Mouse (Mus musculus) small intestine, adult 2 months (tissue): ENCODE results near the gene Icam4.

Experiments
- CTCF ChIP-seq: fragments of 200-500 bp; IDR thresholded peaks from 2 replicates; pipeline ENCODE4 v1.5.1; 2012; ENCODE audit warnings: low read depth, mild to moderate bottlenecking, control low read depth, inconsistent platforms, low read length, moderate library complexity, mixed read lengths; ENCODE audit not compliant: insufficient replicate concordance, insufficient read length; ENCODE audit errors: extremely low read depth
- POLR2A ChIP-seq: fragments of 200-500 bp; IDR thresholded peaks from 2 replicates; pipeline ENCODE4 v1.6.1; 2012; ENCODE audit warnings: low read depth, mild to moderate bottlenecking, control low read depth, inconsistent platforms, low read length, moderate library complexity

- TF ChIP-seq POLR2A: no peak
- no peak for TF ChIP-seq CTCF
Measured at GRCm38 (mm10) chr9:21035586-21035985, 6.4 kb downstream of the Icam4 start.
